In the genomic region with DNA sequence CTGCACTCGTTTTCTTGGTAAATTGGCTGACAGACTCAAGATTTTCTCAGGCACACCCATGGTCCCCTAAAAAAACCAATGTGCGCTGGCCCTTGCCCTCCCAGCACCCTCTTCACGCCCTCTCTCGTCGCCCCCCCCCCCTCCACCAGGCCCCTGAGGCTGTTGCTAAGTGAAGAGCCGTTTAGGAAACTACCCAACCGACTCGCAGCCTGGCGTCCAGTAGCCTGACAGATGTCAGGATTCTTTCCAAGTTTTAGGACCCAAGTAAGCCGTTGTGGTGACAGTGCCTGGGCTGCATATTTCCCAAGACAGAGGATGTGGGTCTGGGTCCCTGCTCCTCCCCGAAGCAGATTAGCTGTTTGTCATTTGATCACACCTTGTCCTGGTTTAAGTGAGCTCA, we compare ENCODE assay signal across 15 mouse cellular contexts. TPM values are rescaled to one million over a fixed set of nuclear protein-coding genes. Genes with fewer than 3 reads are reported as not detected.
DNase-seq lines count a peak whose midpoint lies in the region; ATAC-seq and TF ChIP-seq lines count a peak whose summit lies in the region.
"Had no signal": no experiment of that assay in that cellular context is flagged by ENCODE, and none has a peak within 500 bp of the region (broad histone marks: within the 10 kb centered on the region; RNA-seq: fewer than 3 reads in every experiment).

No protein-coding gene starts in this region.

- TF ChIP-seq POLR2A in testis, adult 2 months (IDR thresholded peaks at IDR 0.05; ENCODE audit: control insufficient read depth, low read depth, low read length): no peak

- 6% methylated on average over 10 of the region's 11 CpGs for WGBS in hindbrain, embryonic 11.5 days
- 26% methylated on average over 9 of the region's 11 CpGs for WGBS in midbrain, embryonic 14.5 days

- no peaks in the 10 kb centered on the region for H3K36me3 ChIP-seq in testis, adult 2 months (ENCODE audit: control insufficient read depth, insufficient read depth, low read length)
- no peaks in the 10 kb centered on the region for H3K36me3 ChIP-seq in hindbrain, embryonic 11.5 days (ENCODE audit: control insufficient read depth, insufficient read depth, low read length)
- H3K36me3 ChIP-seq in midbrain, embryonic 14.5 days (ENCODE audit: control insufficient read depth, insufficient read depth, low read length): no peaks in the 10 kb centered on the region

- no peak for DNase-seq in testis, postnatal 14 days (ENCODE audit: low spot score)
- no peak for DNase-seq in hindbrain, embryonic 11.5 days (ENCODE audit: low spot score)
- DNase-seq in midbrain, embryonic 14.5 days: peak; percentile 40
- DNase-seq in ovary, postnatal 14 days (ENCODE audit: low spot score): no peak
- DNase-seq in left cerebral cortex, adult 2 months (ENCODE audit: extremely low spot score in 1 of 2, low spot score in 2 of 2): no peak
- DNase-seq in gastrocnemius, adult 2 months: no peak
- DNase-seq: adrenal gland, adult 2 months; gastrocnemius, postnatal 36 days; kidney, postnatal 25 days; lung, postnatal 10 days; thymus, postnatal 4 days had no signal

- H3K27ac ChIP-seq in testis, adult 2 months (ENCODE audit: control insufficient read depth, insufficient read depth, low read depth, low read length): peak overlapping the region; percentile 83
- no peak overlapping the region for H3K27ac ChIP-seq in hindbrain, embryonic 11.5 days (ENCODE audit: low read depth, low read length)
- no peak overlapping the region for H3K27ac ChIP-seq in midbrain, embryonic 14.5 days (replicated peaks; ENCODE audit: low read depth, low read length)
- H3K27ac ChIP-seq in left cerebral cortex, adult 2 months: no peak overlapping the region
- no peak overlapping the region for H3K27ac ChIP-seq in gastrocnemius, adult 2 months

- H3K4me3 ChIP-seq in testis, adult 2 months (ENCODE audit: control insufficient read depth, low read depth, low read length): peak overlapping the region; percentile 40
- H3K4me3 ChIP-seq in hindbrain, embryonic 11.5 days (ENCODE audit: low read depth, low read length): peak overlapping the region; percentile 54
- 0 out of 2 replicates have a peak overlapping the region, but pooled peaks have one; percentile 46 for H3K4me3 ChIP-seq in midbrain, embryonic 14.5 days (replicated peaks; ENCODE audit: low read depth, low read length)
- H3K4me3 ChIP-seq in left cerebral cortex, adult 2 months: no peak overlapping the region
- H3K4me3 ChIP-seq in gastrocnemius, adult 2 months: no peak overlapping the region

- intact Hi-C loops in left cerebral cortex, adult 2 months (cut with DNase I): loop anchor here (10.0 kb wide), 1 partner anchor 351 kb away; no protein-coding TSS in a partner anchor
- intact Hi-C loops in gastrocnemius, adult 2 months (cut with DNase I): no loop called here

- H3K4me2 ChIP-seq in hindbrain, embryonic 11.5 days (replicated peaks; ENCODE audit: low read depth, low read length): peak overlapping the region; percentile 58
- peak overlapping the region; percentile 62 for H3K4me2 ChIP-seq in midbrain, embryonic 14.5 days (ENCODE audit: low read length)

- H3K4me1 ChIP-seq in testis, adult 2 months (ENCODE audit: control insufficient read depth, insufficient read depth, low read length): peaks cover 10% of the 10 kb centered on the region
- no peaks in the 10 kb centered on the region for H3K4me1 ChIP-seq in hindbrain, embryonic 11.5 days (replicated peaks; ENCODE audit: control insufficient read depth, insufficient read depth, low read length)
- H3K4me1 ChIP-seq in midbrain, embryonic 14.5 days (ENCODE audit: control insufficient read depth, insufficient read depth, low read length): no peaks in the 10 kb centered on the region

- ATAC-seq in hindbrain, embryonic 11.5 days (ENCODE audit: low FRiP score): no peak
- no peak for ATAC-seq in midbrain, embryonic 14.5 days (ENCODE audit: low FRiP score, low TSS enrichment)
- ATAC-seq: inflammation-experienced regulatory T-cells, adult 6 months; Patski had no signal

- H3K9ac ChIP-seq in hindbrain, embryonic 11.5 days (ENCODE audit: low read depth, low read length): no peak overlapping the region; the same call in 1 of the 2 replicates
- H3K9ac ChIP-seq in midbrain, embryonic 14.5 days (replicated peaks; ENCODE audit: low read length): no peak overlapping the region

- H3K9me3 ChIP-seq in hindbrain, embryonic 11.5 days (ENCODE audit: control insufficient read depth, low read length): no peaks in the 10 kb centered on the region
- H3K9me3 ChIP-seq in midbrain, embryonic 14.5 days (ENCODE audit: control insufficient read depth, low read length): no peaks in the 10 kb centered on the region

- TF ChIP-seq CTCF in testis, adult 2 months (IDR thresholded peaks at IDR 0.05; ENCODE audit: control insufficient read depth, insufficient read depth, insufficient replicate concordance, low read depth, low read length): no peak
- no peak for TF ChIP-seq CTCF in left cerebral cortex, adult 2 months (IDR thresholded peaks at IDR 0.05)
- TF ChIP-seq CTCF in gastrocnemius, adult 2 months (IDR thresholded peaks at IDR 0.05): no peak

- H3K27me3 ChIP-seq in testis, adult 2 months (ENCODE audit: control insufficient read depth, insufficient read depth, low read length): no peaks in the 10 kb centered on the region
- H3K27me3 ChIP-seq in hindbrain, embryonic 11.5 days (ENCODE audit: control insufficient read depth, insufficient read depth, low read length): 0 out of 2 replicates have a peak, but pooled peaks cover 7% of the 10 kb centered on the region
- no peaks in the 10 kb centered on the region for H3K27me3 ChIP-seq in midbrain, embryonic 14.5 days (ENCODE audit: control insufficient read depth, insufficient read depth, low read length)

RNA-seq across cellular contexts. Expression of gene Sox3, which starts 2.2 kb away (rescaled TPM):
- 2.4 TPM in 2 replicates for polyA plus RNA-seq in testis, adult 2 months (2012; rRNA removed)
- polyA plus RNA-seq in hindbrain, embryonic 11.5 days (2014; fragmentation: Nextera tagmentation; extraction: Ambion mirVana): 4.9 and 6.0 TPM in 2 replicates
- 2.6 and 2.7 TPM in 2 replicates for polyA plus RNA-seq in midbrain, embryonic 14.5 days (2014; fragmentation: Nextera tagmentation; extraction: Ambion mirVana)
- total RNA-seq in left cerebral cortex, adult 2 months (2021): 1 to 10 TPM in 1 of 2 experiments, under 1 TPM in 1; 0.54 to 1.1 TPM
- not detected for total RNA-seq in gastrocnemius, adult 2 months (2021)
- total RNA-seq: adrenal gland, adult 2 months; gastrocnemius, postnatal 36 days; liver, adult 2 months had no signal
- polyA plus RNA-seq: inflammation-experienced regulatory T-cells, adult 6 months; liver, adult 2 months; Patski had no signal

Comparison
In these comparisons a context has a peak if more than half of its experiments do, and no peak if none do; other contexts are left out.
1. H3K4me3 ChIP-seq: peak in testis, adult 2 months (single experiment), hindbrain, embryonic 11.5 days (single experiment) and midbrain, embryonic 14.5 days (single experiment); none in left cerebral cortex, adult 2 months (single experiment) and gastrocnemius, adult 2 months (single experiment).